Mouse (Mus musculus): ENCODE data around the gene Flt1. TPM values are rescaled to one million over a fixed set of nuclear protein-coding genes. Genes with fewer than 3 reads are reported as not detected.

Gene Flt1
- polyA plus RNA-seq, 1 experiment from 2014 or later = 16.7 TPM

- no peak for ATAC-seq (ENCODE audit: low read depth)
- H3K27ac ChIP-seq (ENCODE audit: low read length) = no peak overlapping the region
- no peak overlapping the region for H3K4me3 ChIP-seq (ENCODE audit: low read length)
- 26% methylated on average over 10 of the region's 10 CpGs for WGBS
- no peaks in the 10 kb centered on the region for H3K27me3 ChIP-seq (ENCODE audit: control insufficient read depth, insufficient read depth, low read depth, low read length)
- H3K4me1 ChIP-seq (replicated peaks; ENCODE audit: control insufficient read depth, insufficient read depth, low read length) = no peaks in the 10 kb centered on the region
- no peak overlapping the region for H3K4me2 ChIP-seq (ENCODE audit: low read depth, low read length)
- H3K9ac ChIP-seq (ENCODE audit: low read length) = no peak overlapping the region
- no peaks in the 10 kb centered on the region for H3K9me3 ChIP-seq (ENCODE audit: control insufficient read depth, low read length)
- no peaks in the 10 kb centered on the region for H3K36me3 ChIP-seq (ENCODE audit: control insufficient read depth, insufficient read depth, low read length)
Observed at GRCm38 (mm10) chr5:147681224-147681623, 44.6 kb downstream of the Flt1 start.

- Histone ChIP-seq H3K27ac (ENCODE audit: low read length) (no peak overlapping the region), H3K4me2 (ENCODE audit: low read depth, low read length) (no peak overlapping the region), H3K36me3 (ENCODE audit: control insufficient read depth, insufficient read depth, low read length) (no peaks in the 10 kb centered on the region), H3K9ac (ENCODE audit: low read length) (no peak overlapping the region), H3K27me3 (ENCODE audit: control insufficient read depth, insufficient read depth, low read depth, low read length) (no peaks in the 10 kb centered on the region), H3K4me1 (replicated peaks; ENCODE audit: control insufficient read depth, insufficient read depth, low read length) (no peaks in the 10 kb centered on the region), H3K4me3 (ENCODE audit: low read length) (no peak overlapping the region), H3K9me3 (ENCODE audit: control insufficient read depth, low read length) (no peaks in the 10 kb centered on the region)
- WGBS = 30% methylated on average over 5 of the region's 5 CpGs
- no peak for ATAC-seq (ENCODE audit: low read depth)
Observed at GRCm38 (mm10) chr5:147680711-147681110, 45.1 kb downstream of the Flt1 start.

- Histone ChIP-seq H3K27ac (ENCODE audit: low read length) (no peak overlapping the region), H3K4me2 (ENCODE audit: low read depth, low read length) (no peak overlapping the region), H3K9ac (ENCODE audit: low read length) (no peak overlapping the region), H3K27me3 (ENCODE audit: control insufficient read depth, insufficient read depth, low read depth, low read length) (no peaks in the 10 kb centered on the region), H3K36me3 (ENCODE audit: control insufficient read depth, insufficient read depth, low read length) (no peaks in the 10 kb centered on the region), H3K9me3 (ENCODE audit: control insufficient read depth, low read length) (no peaks in the 10 kb centered on the region), H3K4me1 (replicated peaks; ENCODE audit: control insufficient read depth, insufficient read depth, low read length) (no peaks in the 10 kb centered on the region), H3K4me3 (ENCODE audit: low read length) (no peak overlapping the region)
- 83% methylated on average over 12 of the region's 12 CpGs for WGBS
- ATAC-seq (ENCODE audit: low read depth) = no peak
Observed at GRCm38 (mm10) chr5:147679316-147679715, 46.5 kb downstream of the Flt1 start.

- no peaks in the 10 kb centered on the region for H3K4me1 ChIP-seq (replicated peaks; ENCODE audit: control insufficient read depth, insufficient read depth, low read length)
- H3K9ac ChIP-seq (ENCODE audit: low read length) = no peak overlapping the region
- no peaks in the 10 kb centered on the region for H3K9me3 ChIP-seq (ENCODE audit: control insufficient read depth, low read length)
- H3K4me3 ChIP-seq (ENCODE audit: low read length) = no peak overlapping the region
- H3K27ac ChIP-seq (ENCODE audit: low read length) = no peak overlapping the region
- no peaks in the 10 kb centered on the region for H3K27me3 ChIP-seq (ENCODE audit: control insufficient read depth, insufficient read depth, low read depth, low read length)
- no peaks in the 10 kb centered on the region for H3K36me3 ChIP-seq (ENCODE audit: control insufficient read depth, insufficient read depth, low read length)
- no peak for ATAC-seq (ENCODE audit: low read depth)
- H3K4me2 ChIP-seq (ENCODE audit: low read depth, low read length) = no peak overlapping the region
- 72% methylated on average over 5 of the region's 5 CpGs for WGBS
Observed at GRCm38 (mm10) chr5:147675791-147676190, 50.0 kb downstream of the Flt1 start.

GRCm38 (mm10) chr5:147671765-147672424 is 53.9 kb downstream of the Flt1 start:
- H3K36me3 ChIP-seq (ENCODE audit: control insufficient read depth, insufficient read depth, low read length) = no peaks in the 10 kb centered on the region
- peak; percentile 23; the same call in 1 of the 2 replicates for ATAC-seq (ENCODE audit: low read depth)
- H3K27ac ChIP-seq (ENCODE audit: low read length) = no peak overlapping the region
- 56% methylated on average over 19 of the region's 19 CpGs for WGBS
- no peaks in the 10 kb centered on the region for H3K27me3 ChIP-seq (ENCODE audit: control insufficient read depth, insufficient read depth, low read depth, low read length)
- no peak overlapping the region for H3K4me3 ChIP-seq (ENCODE audit: low read length)
- H3K9me3 ChIP-seq (ENCODE audit: control insufficient read depth, low read length) = peaks cover 3% of the 10 kb centered on the region; the same call in 1 of the 2 replicates
- no peaks in the 10 kb centered on the region for H3K4me1 ChIP-seq (replicated peaks; ENCODE audit: control insufficient read depth, insufficient read depth, low read length)
- no peak overlapping the region for H3K9ac ChIP-seq (ENCODE audit: low read length)
- H3K4me2 ChIP-seq (ENCODE audit: low read depth, low read length) = no peak overlapping the region

GRCm38 (mm10) chr5:147668637-147669344 is 57.0 kb downstream of the Flt1 start:
- no peak overlapping the region for H3K9ac ChIP-seq (ENCODE audit: low read length)
- ATAC-seq (ENCODE audit: low read depth) = no peak
- 87% methylated on average over 15 of the region's 15 CpGs for WGBS

GRCm38 (mm10) chr5:147665946-147666345 is 59.9 kb downstream of the Flt1 start:
- no peak overlapping the region for H3K4me2 ChIP-seq (ENCODE audit: low read depth, low read length)
- WGBS = 79% methylated on average over 13 of the region's 13 CpGs
- no peaks in the 10 kb centered on the region for H3K27me3 ChIP-seq (ENCODE audit: control insufficient read depth, insufficient read depth, low read depth, low read length)
- H3K27ac ChIP-seq (ENCODE audit: low read length) = no peak overlapping the region
- H3K9ac ChIP-seq (ENCODE audit: low read length) = no peak overlapping the region
- no peaks in the 10 kb centered on the region for H3K4me1 ChIP-seq (replicated peaks; ENCODE audit: control insufficient read depth, insufficient read depth, low read length)
- no peaks in the 10 kb centered on the region for H3K36me3 ChIP-seq (ENCODE audit: control insufficient read depth, insufficient read depth, low read length)
- H3K4me3 ChIP-seq (ENCODE audit: low read length) = no peak overlapping the region
- peaks cover 3% of the 10 kb centered on the region; the same call in 1 of the 2 replicates for H3K9me3 ChIP-seq (ENCODE audit: control insufficient read depth, low read length)
- ATAC-seq (ENCODE audit: low read depth) = no peak

More at GRCm38 (mm10) chr5:147668637-147669344, 57.0 kb downstream of the Flt1 start:
- Histone ChIP-seq H3K9me3 (ENCODE audit: control insufficient read depth, low read length) (peaks cover 3% of the 10 kb centered on the region; the same call in 1 of the 2 replicates), H3K36me3 (ENCODE audit: control insufficient read depth, insufficient read depth, low read length) (no peaks in the 10 kb centered on the region), H3K4me1 (replicated peaks; ENCODE audit: control insufficient read depth, insufficient read depth, low read length) (no peaks in the 10 kb centered on the region), H3K27me3 (ENCODE audit: control insufficient read depth, insufficient read depth, low read depth, low read length) (no peaks in the 10 kb centered on the region), H3K27ac (ENCODE audit: low read length) (no peak overlapping the region), H3K4me2 (ENCODE audit: low read depth, low read length) (no peak overlapping the region), H3K4me3 (ENCODE audit: low read length) (no peak overlapping the region)

GRCm38 (mm10) chr5:147665381-147665780 is 60.4 kb downstream of the Flt1 start:
- Histone ChIP-seq H3K9ac (ENCODE audit: low read length) (no peak overlapping the region), H3K27ac (ENCODE audit: low read length) (no peak overlapping the region), H3K4me1 (replicated peaks; ENCODE audit: control insufficient read depth, insufficient read depth, low read length) (no peaks in the 10 kb centered on the region), H3K36me3 (ENCODE audit: control insufficient read depth, insufficient read depth, low read length) (no peaks in the 10 kb centered on the region), H3K4me3 (ENCODE audit: low read length) (no peak overlapping the region), H3K9me3 (ENCODE audit: control insufficient read depth, low read length) (peaks cover 3% of the 10 kb centered on the region; the same call in 1 of the 2 replicates), H3K27me3 (ENCODE audit: control insufficient read depth, insufficient read depth, low read depth, low read length) (no peaks in the 10 kb centered on the region), H3K4me2 (ENCODE audit: low read depth, low read length) (no peak overlapping the region)
- WGBS = 85% methylated on average over 9 of the region's 9 CpGs
- ATAC-seq (ENCODE audit: low read depth) = no peak

- peak; percentile 59; the same call in 1 of the 2 replicates for ATAC-seq (ENCODE audit: low read depth)
- no peak overlapping the region; the same call in 1 of the 2 replicates for H3K27ac ChIP-seq (ENCODE audit: low read length)
Observed at GRCm38 (mm10) chr5:147659909-147660308, 65.9 kb downstream of the Flt1 start.

More at GRCm38 (mm10) chr5:147659909-147660308, 65.9 kb downstream of the Flt1 start:
- H3K36me3 ChIP-seq (ENCODE audit: control insufficient read depth, insufficient read depth, low read length) = no peaks in the 10 kb centered on the region
- no peaks in the 10 kb centered on the region for H3K27me3 ChIP-seq (ENCODE audit: control insufficient read depth, insufficient read depth, low read depth, low read length)
- peak overlapping the region; percentile 17; the same call in 1 of the 2 replicates for H3K4me2 ChIP-seq (ENCODE audit: low read depth, low read length)
- no peak overlapping the region for H3K9ac ChIP-seq (ENCODE audit: low read length)
- 35% methylated on average over 7 of the region's 7 CpGs for WGBS
- peaks cover 2% of the 10 kb centered on the region; the same call in 1 of the 2 replicates for H3K4me1 ChIP-seq (replicated peaks; ENCODE audit: control insufficient read depth, insufficient read depth, low read length)
- H3K9me3 ChIP-seq (ENCODE audit: control insufficient read depth, low read length) = no peaks in the 10 kb centered on the region
- H3K4me3 ChIP-seq (ENCODE audit: low read length) = 0 out of 2 replicates have a peak overlapping the region, but pooled peaks have one; percentile 10

Data from lung, embryonic 16.5 days (tissue).